Mouse (Mus musculus): ENCODE data around the gene Maged1. TPM values are rescaled to one million over a fixed set of nuclear protein-coding genes. Genes with fewer than 3 reads are reported as not detected.
"Not testable (repeated sequence)": the region's sequence is repeated elsewhere in the genome, so short reads cannot be mapped to it uniquely, and the experiment has no call there.

Maged1 gene
- polyA plus RNA-seq, 1 experiment: 412 TPM

DNA sequence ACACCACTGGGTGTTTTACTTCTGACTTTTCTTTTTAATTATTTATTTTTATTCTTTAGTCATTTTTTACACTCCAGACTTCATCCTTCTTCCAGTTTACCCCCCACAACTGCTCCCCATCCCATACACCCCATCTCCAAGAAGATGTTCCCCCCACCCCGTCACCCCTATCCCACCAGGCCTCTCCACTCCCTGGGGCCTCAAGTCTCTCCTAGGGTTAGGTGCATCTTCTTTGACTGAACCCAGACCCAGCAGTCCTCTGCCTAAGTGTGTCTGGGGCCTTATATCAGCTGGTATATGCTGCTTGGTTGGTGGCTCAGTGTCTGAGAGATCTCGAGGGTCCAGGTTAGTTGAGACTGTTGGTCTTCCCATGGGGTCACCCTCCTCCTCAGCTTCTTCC, 7.6 kb downstream of the Maged1 start:
- Histone ChIP-seq H3K4me1 (ENCODE audit: control insufficient read depth, insufficient read depth, low read length) (no peaks in the 10 kb centered on the region), H3K4me3 (ENCODE audit: insufficient read depth, low read length) (no peak overlapping the region), H3K27ac (ENCODE audit: insufficient read depth, low read length) (no peak overlapping the region)
- TF ChIP-seq POLR2A (IDR thresholded peaks at IDR 0.05; ENCODE audit: low read depth, low read length) (no peak), CTCF (IDR thresholded peaks at IDR 0.05; ENCODE audit: borderline replicate concordance, insufficient read depth, low read length) (no peak)

DNA sequence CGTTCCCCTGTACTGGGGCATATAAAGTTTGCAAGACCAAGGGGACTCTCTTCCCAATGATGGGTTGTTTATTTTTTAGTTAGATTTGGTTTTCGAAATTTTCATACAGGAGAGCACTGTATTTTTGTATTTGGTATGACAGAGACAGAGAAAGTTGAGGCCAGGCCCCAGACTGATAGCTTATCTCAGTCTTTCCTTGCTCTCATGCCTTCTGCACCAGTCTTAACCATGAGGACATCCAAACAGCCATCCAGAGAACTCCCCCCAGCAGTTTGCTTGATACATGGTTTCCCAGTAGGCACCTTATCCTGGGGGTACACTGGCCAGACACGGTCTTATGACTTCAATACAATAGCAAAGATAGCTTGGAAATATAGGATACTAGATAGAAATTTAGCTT, 11.6 kb downstream of the Maged1 start:
- Histone ChIP-seq H3K4me1 (ENCODE audit: control insufficient read depth, insufficient read depth, low read length) (no peaks in the 10 kb centered on the region), H3K27ac (ENCODE audit: insufficient read depth, low read length) (no peak overlapping the region), H3K4me3 (ENCODE audit: insufficient read depth, low read length) (no peak overlapping the region)
- TF ChIP-seq CTCF (IDR thresholded peaks at IDR 0.05; ENCODE audit: borderline replicate concordance, insufficient read depth, low read length) (no peak), POLR2A (IDR thresholded peaks at IDR 0.05; ENCODE audit: low read depth, low read length) (no peak)

DNA sequence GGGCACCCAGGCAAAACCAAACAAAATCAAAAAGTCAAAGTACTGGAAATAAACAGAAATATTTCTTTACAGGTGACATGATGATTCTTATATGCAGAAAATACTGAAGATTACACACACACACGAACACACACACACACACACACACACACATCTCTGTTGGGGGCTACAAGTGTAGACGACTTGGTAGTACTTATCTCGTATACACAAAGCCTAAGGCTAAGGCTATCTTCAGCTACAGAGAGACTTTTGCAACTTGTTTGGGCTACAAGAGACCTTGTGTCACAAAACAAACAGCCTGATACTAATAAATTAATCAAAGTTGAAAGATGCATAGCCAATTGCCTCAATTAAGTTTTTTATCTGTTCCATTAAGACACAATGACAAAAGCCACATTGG, 19.8 kb downstream of the Maged1 start:
- H3K27ac ChIP-seq (ENCODE audit: insufficient read depth, low read length): no peak overlapping the region
- H3K4me3 ChIP-seq (ENCODE audit: insufficient read depth, low read length): no peak overlapping the region
- TF ChIP-seq POLR2A (IDR thresholded peaks at IDR 0.05; ENCODE audit: low read depth, low read length): no peak
- no peak for TF ChIP-seq CTCF (IDR thresholded peaks at IDR 0.05; ENCODE audit: borderline replicate concordance, insufficient read depth, low read length)
- no peaks in the 10 kb centered on the region for H3K4me1 ChIP-seq (ENCODE audit: control insufficient read depth, insufficient read depth, low read length)

DNA sequence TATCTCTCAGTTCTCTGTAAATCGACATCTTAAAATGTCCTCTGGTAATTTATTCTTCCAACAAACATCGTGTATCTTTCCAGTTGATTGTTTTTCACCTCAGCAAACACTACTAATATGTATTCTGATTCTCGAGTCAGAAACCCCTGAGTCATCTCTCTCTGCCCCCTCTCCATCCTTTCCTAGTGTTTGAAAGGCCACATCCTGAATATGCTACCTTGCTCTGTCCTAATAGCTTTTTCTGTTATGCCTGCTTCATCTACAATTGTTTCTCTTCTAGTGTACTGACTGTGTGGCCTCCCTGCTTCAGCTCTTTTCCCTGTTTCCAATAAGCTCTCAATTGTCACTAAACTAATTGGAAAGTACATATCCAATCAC, 33.5 kb downstream of the Maged1 start:
- no peak overlapping the region for H3K4me3 ChIP-seq (ENCODE audit: insufficient read depth, low read length)
- TF ChIP-seq CTCF (IDR thresholded peaks at IDR 0.05; ENCODE audit: borderline replicate concordance, insufficient read depth, low read length) (no peak), POLR2A (IDR thresholded peaks at IDR 0.05; ENCODE audit: low read depth, low read length) (no peak)
- no peak overlapping the region for H3K27ac ChIP-seq (ENCODE audit: insufficient read depth, low read length)
- H3K4me1 ChIP-seq (ENCODE audit: control insufficient read depth, insufficient read depth, low read length): no peaks in the 10 kb centered on the region

DNA sequence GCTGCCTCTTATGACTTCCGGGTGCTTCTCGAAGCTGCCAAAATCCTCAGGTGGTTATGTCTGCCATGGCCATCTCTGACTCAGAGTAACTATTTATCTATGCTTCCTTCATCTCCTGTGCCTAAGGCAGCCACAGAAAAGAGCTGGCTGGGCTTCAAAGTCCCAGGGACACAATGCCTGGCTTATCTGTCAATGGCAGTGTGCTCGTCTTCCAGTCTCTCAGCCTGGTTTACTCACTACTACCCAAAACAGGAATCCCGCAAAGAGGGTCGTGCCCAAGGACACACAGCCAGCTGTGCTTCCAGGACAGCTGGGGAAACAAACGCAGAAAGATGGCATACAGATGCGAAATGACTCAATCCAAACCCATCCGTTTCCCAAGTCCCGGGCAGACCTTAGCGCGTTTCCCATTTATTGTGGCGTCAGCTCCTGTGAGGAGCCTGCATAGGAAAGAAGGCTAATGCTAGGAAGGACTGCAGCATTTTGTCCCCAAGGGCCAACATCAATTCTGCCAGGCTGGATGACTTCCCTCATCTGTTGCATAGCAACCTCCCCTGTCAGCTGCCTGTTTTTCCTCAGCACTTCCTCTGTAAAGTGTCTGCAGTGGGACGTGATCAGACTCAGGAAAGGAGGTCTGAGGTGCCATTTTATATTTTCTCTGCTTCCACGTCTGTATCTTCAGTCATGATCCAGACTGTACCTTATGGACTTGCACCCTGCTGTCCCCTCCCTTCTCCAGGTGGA, 34.1 kb downstream of the Maged1 start:
- not testable (repeated sequence) for H3K27ac ChIP-seq (ENCODE audit: insufficient read depth, low read length); H3K4me3 ChIP-seq (ENCODE audit: insufficient read depth, low read length); H3K4me1 ChIP-seq (ENCODE audit: control insufficient read depth, insufficient read depth, low read length)

DNA sequence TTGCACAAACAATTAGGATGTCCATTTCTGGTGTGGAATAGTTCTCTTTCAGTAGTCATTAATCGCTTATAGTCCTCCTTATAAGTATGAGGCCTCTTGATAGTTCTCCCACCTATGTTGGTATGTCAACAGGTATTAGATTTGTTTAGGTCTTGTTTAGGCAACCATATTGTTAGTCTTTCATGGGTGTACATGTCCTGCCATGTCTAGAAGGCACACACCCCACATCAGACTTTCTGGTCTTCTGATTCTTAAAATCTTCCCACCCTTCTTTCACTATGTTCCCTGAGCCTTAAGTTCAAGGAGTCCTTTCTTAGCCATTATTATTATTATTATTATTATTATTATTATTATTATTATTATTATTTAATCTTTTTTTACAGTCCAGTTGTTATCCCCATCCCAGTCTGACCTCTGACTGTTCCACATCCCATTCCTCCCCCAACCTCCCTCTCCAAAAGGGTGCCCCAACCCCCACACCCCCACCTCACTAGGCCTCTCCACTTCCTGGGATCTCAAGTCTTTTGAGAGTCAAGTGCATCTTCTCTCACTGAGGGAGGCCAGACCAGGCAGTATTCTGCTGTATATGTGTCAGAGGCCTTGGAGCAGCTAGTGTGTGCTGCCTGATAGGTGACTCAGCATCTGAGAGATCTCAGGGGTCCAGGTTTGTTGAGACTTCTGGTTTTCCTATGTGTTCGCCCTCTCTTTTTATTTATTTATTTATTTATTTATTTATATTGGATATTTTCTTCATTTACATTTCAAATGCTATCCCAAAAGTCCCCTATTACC, 55.7 kb downstream of the Maged1 start:
- TF ChIP-seq POLR2A (IDR thresholded peaks at IDR 0.05; ENCODE audit: low read depth, low read length): no peak
- no peak for TF ChIP-seq CTCF (IDR thresholded peaks at IDR 0.05; ENCODE audit: borderline replicate concordance, insufficient read depth, low read length)
- no peaks in the 10 kb centered on the region for H3K4me1 ChIP-seq (ENCODE audit: control insufficient read depth, insufficient read depth, low read length)

More for the DNA sequence above, 55.7 kb downstream of the Maged1 start:
- no peak overlapping the region for H3K4me3 ChIP-seq (ENCODE audit: insufficient read depth, low read length)
- H3K27ac ChIP-seq (ENCODE audit: insufficient read depth, low read length): no peak overlapping the region

Other genes with a start within 250 kb of the Maged1 start
- gene Fam90a1b, start 175.4 kb downstream of the Maged1 start, polyA plus RNA-seq (2011; ENCODE audit: insufficient read length, low read depth, missing spikeins): not detected in 2 replicates
- gene Apoo, start 175.0 kb downstream of the Maged1 start, polyA plus RNA-seq (2011; ENCODE audit: insufficient read length, low read depth, missing spikeins): 22.1 and 24.2 TPM in 2 replicates
- 6.2 and 8.3 TPM in 2 replicates for gene Gspt2, start 93.9 kb upstream of the Maged1 start, polyA plus RNA-seq (2011; ENCODE audit: insufficient read length, low read depth, missing spikeins)
- 6.1 and 7.9 TPM in 2 replicates for gene Zxdb, start 182.4 kb upstream of the Maged1 start, polyA plus RNA-seq (2011; ENCODE audit: insufficient read length, low read depth, missing spikeins)